Mouse (Mus musculus) forebrain, embryonic 13.5 days (tissue): ENCODE results near the gene Senp6. TPM values are rescaled to one million over a fixed set of nuclear protein-coding genes. Genes with fewer than 3 reads are reported as not detected.
"Not testable (repeated sequence)": the region's sequence is repeated elsewhere in the genome, so short reads cannot be mapped to it uniquely, and the experiment has no call there.

Experiments
- ATAC-seq: fragments of 200-750 bp; cut with Nextera tagmentation; 2 replicates; pipeline ENCODE4 v1.8.0; 2017
- H3K27ac ChIP-seq: fragments of 300-500 bp; sonication (generic); 2 replicates; pipeline ENCODE4 v1.5.1; 2015; ENCODE audit warnings: inconsistent platforms, mild to moderate bottlenecking, moderate library complexity
- H3K27me3 ChIP-seq: fragments of 300-500 bp; sonication (generic); 2 replicates; pipeline ENCODE4 v1.6.1; 2015; ENCODE audit warnings: mild to moderate bottlenecking, inconsistent platforms
- H3K36me3 ChIP-seq: fragments of 300-500 bp; sonication (generic); 2 replicates; pipeline ENCODE4 v1.6.1; 2015; ENCODE audit warnings: mild to moderate bottlenecking, inconsistent platforms; ENCODE audit not compliant: poor library complexity, severe bottlenecking
- H3K4me1 ChIP-seq: fragments of 300-500 bp; sonication (generic); 2 replicates; pipeline ENCODE4 v1.6.1; 2015; ENCODE audit warnings: inconsistent platforms
- H3K4me2 ChIP-seq: fragments of 300-500 bp; sonication (generic); 2 replicates; pipeline ENCODE4 v1.6.1; 2015; ENCODE audit warnings: inconsistent platforms, mild to moderate bottlenecking, moderate library complexity
- H3K4me3 ChIP-seq: fragments of 300-500 bp; sonication (generic); 2 replicates; pipeline ENCODE4 v1.5.1; 2015; ENCODE audit warnings: mild to moderate bottlenecking, inconsistent platforms
- H3K9ac ChIP-seq: fragments of 300-500 bp; sonication (generic); 2 replicates; pipeline ENCODE4 v1.6.1; 2015; ENCODE audit warnings: mild to moderate bottlenecking, inconsistent platforms
- H3K9me3 ChIP-seq: fragments of 300-500 bp; sonication (generic); replicated peaks from 2 replicates; pipeline ENCODE4 v1.6.1; 2016; ENCODE audit warnings: inconsistent platforms
- WGBS: fragments of 180-500 bp; shearing (Covaris S2); methylation state at CpG from one replicate; pipeline ENCODE4 v1.1.7; 2015; 5-methylcytosine and 5-hydroxymethylcytosine counted together
- polyA plus RNA-seq: library from polyadenylated mRNA; unstranded; fragments of >200 nt; fragmentation: Nextera tagmentation; extraction: Ambion mirVana; gene quantifications from 2 replicates; pipeline ENCODE4 v1.2.1, GENCODE M21; 2015

Senp6 gene
- polyA plus RNA-seq, 1 experiment from 2014 or later: 56.9 TPM

- Histone ChIP-seq H3K36me3 (no peaks in the 10 kb centered on the region), H3K9ac (no peak overlapping the region), H3K4me3 (no peak overlapping the region), H3K27ac (no peak overlapping the region), H3K27me3 (no peaks in the 10 kb centered on the region), H3K4me2 (no peak overlapping the region), H3K9me3 (no peaks in the 10 kb centered on the region), H3K4me1 (peaks cover 24% of the 10 kb centered on the region)
- WGBS: 50% methylated on average over 2 of the region's 2 CpGs
- no peak for ATAC-seq
Measured at GRCm38 (mm10) chr9:80085665-80086064, 19.0 kb downstream of the Senp6 start.

- H3K27ac ChIP-seq, H3K4me2 ChIP-seq, H3K9ac ChIP-seq, H3K9me3 ChIP-seq, H3K27me3 ChIP-seq, ATAC-seq, H3K36me3 ChIP-seq, H3K4me3 ChIP-seq: not testable (repeated sequence)
- WGBS: 97% methylated on average over 5 of the region's 6 CpGs
- H3K4me1 ChIP-seq: peaks cover 24% of the 10 kb centered on the region
Measured at GRCm38 (mm10) chr9:80086272-80086966, 19.7 kb downstream of the Senp6 start.

- 78% methylated on average over 3 of the region's 3 CpGs for WGBS
- Histone ChIP-seq H3K4me1 (peaks cover 17% of the 10 kb centered on the region), H3K27ac (no peak overlapping the region), H3K4me3 (no peak overlapping the region), H3K36me3 (0 out of 2 replicates have a peak, but pooled peaks cover 2% of the 10 kb centered on the region), H3K9me3 (no peaks in the 10 kb centered on the region), H3K9ac (no peak overlapping the region), H3K4me2 (no peak overlapping the region), H3K27me3 (no peaks in the 10 kb centered on the region)
- ATAC-seq: no peak
Measured at GRCm38 (mm10) chr9:80089409-80089808, 22.7 kb downstream of the Senp6 start.

- Histone ChIP-seq H3K36me3 (peaks cover 18% of the 10 kb centered on the region), H3K4me3 (no peak overlapping the region), H3K4me1 (no peaks in the 10 kb centered on the region), H3K4me2 (no peak overlapping the region), H3K27ac (no peak overlapping the region), H3K27me3 (no peaks in the 10 kb centered on the region), H3K9me3 (no peaks in the 10 kb centered on the region), H3K9ac (no peak overlapping the region)
- no peak for ATAC-seq
- 95% methylated on average over 3 of the region's 3 CpGs for WGBS
Measured at GRCm38 (mm10) chr9:80096325-80096724, 29.6 kb downstream of the Senp6 start.

- Histone ChIP-seq H3K4me3 (no peak overlapping the region), H3K4me2 (no peak overlapping the region), H3K27me3 (no peaks in the 10 kb centered on the region), H3K9ac (no peak overlapping the region), H3K4me1 (no peaks in the 10 kb centered on the region), H3K27ac (no peak overlapping the region), H3K9me3 (no peaks in the 10 kb centered on the region), H3K36me3 (peaks cover 41% of the 10 kb centered on the region)
- 80% methylated on average over 10 of the region's 10 CpGs for WGBS
- no peak for ATAC-seq
Measured at GRCm38 (mm10) chr9:80145992-80146587, 79.4 kb downstream of the Senp6 start.

GRCm38 (mm10) chr9:80149594-80149993, 82.9 kb downstream of the Senp6 start:
- Histone ChIP-seq H3K4me2 (no peak overlapping the region), H3K27ac (no peak overlapping the region), H3K4me3 (no peak overlapping the region), H3K36me3 (peaks cover 23% of the 10 kb centered on the region), H3K9ac (no peak overlapping the region), H3K4me1 (no peaks in the 10 kb centered on the region), H3K27me3 (no peaks in the 10 kb centered on the region), H3K9me3 (no peaks in the 10 kb centered on the region)
- 87% methylated on average over 5 of the region's 5 CpGs for WGBS
- ATAC-seq: no peak

GRCm38 (mm10) chr9:80155277-80155676, 88.6 kb downstream of the Senp6 start:
- no peaks in the 10 kb centered on the region for H3K27me3 ChIP-seq
- WGBS: 25% methylated on average over 5 of the region's 5 CpGs
- no peak overlapping the region for H3K9ac ChIP-seq
- peaks cover 8% of the 10 kb centered on the region for H3K4me1 ChIP-seq
- H3K9me3 ChIP-seq: no peaks in the 10 kb centered on the region
- peaks cover 9% of the 10 kb centered on the region; the same call in 1 of the 2 replicates for H3K36me3 ChIP-seq
- no peak overlapping the region for H3K4me2 ChIP-seq
- H3K4me3 ChIP-seq: no peak overlapping the region
- peak overlapping the region; percentile 48 for H3K27ac ChIP-seq
- peak; percentile 85 for ATAC-seq

- no peak for ATAC-seq
- WGBS: 91% methylated on average over 5 of the region's 5 CpGs
- no peaks in the 10 kb centered on the region for H3K27me3 ChIP-seq
Measured at GRCm38 (mm10) chr9:80156780-80157179, 90.1 kb downstream of the Senp6 start.

GRCm38 (mm10) chr9:80157840-80158465, 91.2 kb downstream of the Senp6 start:
- peaks cover 3% of the 10 kb centered on the region; the same call in 1 of the 2 replicates for H3K36me3 ChIP-seq
- no peak for ATAC-seq
- WGBS: 93% methylated on average over 12 of the region's 12 CpGs
- H3K4me3 ChIP-seq: no peak overlapping the region
- H3K9me3 ChIP-seq: no peaks in the 10 kb centered on the region
- no peaks in the 10 kb centered on the region for H3K27me3 ChIP-seq
- peaks cover 23% of the 10 kb centered on the region for H3K4me1 ChIP-seq
- H3K27ac ChIP-seq: no peak overlapping the region
- H3K9ac ChIP-seq: no peak overlapping the region
- H3K4me2 ChIP-seq: no peak overlapping the region

More at GRCm38 (mm10) chr9:80156780-80157179, 90.1 kb downstream of the Senp6 start:
- Histone ChIP-seq H3K36me3 (peaks cover 8% of the 10 kb centered on the region; the same call in 1 of the 2 replicates), H3K9ac (no peak overlapping the region), H3K4me2 (no peak overlapping the region), H3K27ac (no peak overlapping the region), H3K4me1 (peaks cover 20% of the 10 kb centered on the region), H3K9me3 (no peaks in the 10 kb centered on the region), H3K4me3 (no peak overlapping the region)

GRCm38 (mm10) chr9:80158937-80159336, 92.2 kb downstream of the Senp6 start:
- H3K4me2 ChIP-seq: no peak overlapping the region
- no peak overlapping the region for H3K9ac ChIP-seq
- no peak overlapping the region; the same call in 1 of the 2 replicates for H3K27ac ChIP-seq
- H3K4me3 ChIP-seq: no peak overlapping the region
- H3K27me3 ChIP-seq: no peaks in the 10 kb centered on the region
- no peaks in the 10 kb centered on the region for H3K36me3 ChIP-seq
- ATAC-seq: no peak
- H3K9me3 ChIP-seq: no peaks in the 10 kb centered on the region
- H3K4me1 ChIP-seq: peaks cover 24% of the 10 kb centered on the region
- 77% methylated on average over 5 of the region's 5 CpGs for WGBS

- 42% methylated on average over 4 of the region's 4 CpGs for WGBS
- Histone ChIP-seq H3K4me1 (peaks cover 23% of the 10 kb centered on the region), H3K4me2 (no peak overlapping the region), H3K27ac (0 out of 2 replicates have a peak overlapping the region, but pooled peaks have one; percentile 31), H3K4me3 (no peak overlapping the region), H3K36me3 (no peaks in the 10 kb centered on the region), H3K27me3 (no peaks in the 10 kb centered on the region), H3K9me3 (no peaks in the 10 kb centered on the region), H3K9ac (no peak overlapping the region)
- ATAC-seq: no peak
Measured at GRCm38 (mm10) chr9:80161451-80161850, 94.7 kb downstream of the Senp6 start.

- H3K27me3 ChIP-seq: no peaks in the 10 kb centered on the region
- no peaks in the 10 kb centered on the region for H3K9me3 ChIP-seq
- H3K36me3 ChIP-seq: no peaks in the 10 kb centered on the region
- WGBS: 83% methylated on average over 4 of the region's 4 CpGs
- no peak for ATAC-seq
- H3K9ac ChIP-seq: no peak overlapping the region
- H3K4me2 ChIP-seq: no peak overlapping the region
- no peak overlapping the region for H3K4me3 ChIP-seq
- peaks cover 21% of the 10 kb centered on the region for H3K4me1 ChIP-seq
- H3K27ac ChIP-seq: no peak overlapping the region
Measured at GRCm38 (mm10) chr9:80163126-80163723, 96.5 kb downstream of the Senp6 start.
